Mouse (Mus musculus) lung, postnatal 36 days (tissue): ENCODE results near the gene Nfia.

Source experiments
- DNase-seq: peaks from one replicate; pipeline ENCODE4 v3.0.0; 2022; ENCODE audit warnings: mixed read lengths

Gene Nfia

DNA sequence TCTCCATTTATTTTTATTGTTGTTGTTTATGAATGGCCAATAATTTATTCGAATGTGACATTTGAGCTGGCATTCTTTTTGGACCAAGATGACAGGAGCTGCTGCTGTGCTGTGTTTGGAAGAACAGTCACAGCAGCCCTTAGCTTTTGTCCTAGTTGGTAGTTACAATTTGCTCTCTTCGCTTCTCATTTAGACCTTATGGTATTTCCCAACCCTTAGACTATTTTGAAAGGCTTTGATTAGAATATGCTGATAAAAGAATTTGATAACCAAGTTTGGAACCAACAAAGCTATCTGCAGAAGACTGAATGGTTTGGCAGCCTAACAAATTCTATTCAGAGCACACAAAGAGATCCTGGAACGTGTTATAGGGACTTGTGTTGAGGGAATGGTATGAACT, 46.0 kb downstream of the Nfia start:
- DNase-seq: no peak

GRCm38 (mm10) chr4:97819101-97819500, 46.6 kb downstream of the Nfia start:
- no peak for DNase-seq

GRCm38 (mm10) chr4:97820474-97821259, 48.1 kb downstream of the Nfia start:
- no peak for DNase-seq

GRCm38 (mm10) chr4:97821556-97822251, 49.2 kb downstream of the Nfia start:
- DNase-seq: no peak

DNA sequence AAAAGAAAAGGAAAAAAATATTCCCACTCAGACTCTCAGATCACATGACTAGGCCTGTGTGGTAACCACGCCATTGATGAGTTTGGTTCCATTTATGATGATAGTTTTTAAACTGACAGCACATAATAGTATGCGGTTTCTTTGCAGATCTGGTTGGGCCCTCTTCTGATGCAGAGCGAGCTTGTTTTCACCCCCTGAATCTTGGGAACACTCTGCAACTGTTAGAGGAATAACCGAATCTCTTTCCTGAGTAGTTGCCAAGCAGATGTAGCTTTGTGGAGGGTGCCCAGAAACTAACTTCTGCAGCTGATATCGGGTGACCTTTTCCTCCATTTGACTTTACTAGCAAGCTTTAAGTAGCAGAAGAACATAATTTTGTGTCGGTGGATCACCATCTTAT, 51.0 kb downstream of the Nfia start:
- no peak for DNase-seq

DNA sequence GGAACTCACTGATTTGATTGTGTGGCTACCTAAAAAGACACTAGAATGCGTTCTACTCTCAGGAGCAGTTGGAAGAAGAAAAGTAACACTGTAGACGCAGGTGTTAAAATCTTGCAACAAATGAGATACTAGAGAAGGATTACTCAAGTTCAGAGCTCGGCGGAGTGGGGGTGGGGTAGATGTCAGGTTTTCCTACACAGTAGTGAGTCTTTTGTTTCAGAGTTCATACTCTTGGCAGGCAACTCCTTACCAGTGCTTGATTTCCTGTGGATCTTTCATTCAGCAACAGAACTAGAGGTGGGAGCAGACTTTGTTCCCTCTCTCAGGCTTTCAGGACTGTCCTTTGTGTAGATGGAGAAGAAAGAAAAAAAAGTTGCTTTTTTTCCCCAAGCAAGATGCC, 51.9 kb downstream of the Nfia start:
- DNase-seq: peak; percentile 65

- no peak for DNase-seq
Measured at GRCm38 (mm10) chr4:97825432-97825831, 52.9 kb downstream of the Nfia start.

GRCm38 (mm10) chr4:97825841-97826240, 53.3 kb downstream of the Nfia start:
- no peak for DNase-seq

GRCm38 (mm10) chr4:97827115-97827514, 54.6 kb downstream of the Nfia start:
- DNase-seq: no peak

DNA sequence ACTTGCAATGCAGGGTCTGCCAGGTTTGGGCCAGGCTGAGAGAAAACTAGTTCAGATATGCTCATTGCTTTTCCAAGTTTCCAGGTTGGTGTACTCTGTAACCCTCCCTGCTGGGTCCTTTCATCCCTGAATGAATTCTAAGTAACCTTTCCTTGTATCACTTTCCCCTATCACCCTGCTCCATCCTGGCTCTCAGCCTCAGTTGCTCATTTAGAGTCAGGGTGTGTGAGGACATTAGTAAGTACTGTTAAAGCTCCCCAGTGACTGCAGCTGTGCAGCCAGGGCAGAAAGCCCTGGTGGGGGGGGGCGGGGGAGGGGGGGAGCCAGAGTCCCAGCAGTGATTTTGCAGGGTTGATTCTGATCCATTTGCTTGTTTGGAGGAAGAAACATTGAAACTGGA, 56.0 kb downstream of the Nfia start:
- DNase-seq: no peak

- DNase-seq: no peak
Measured at GRCm38 (mm10) chr4:97829336-97830050, 57.0 kb downstream of the Nfia start.

GRCm38 (mm10) chr4:97830051-97830853, 57.7 kb downstream of the Nfia start:
- no peak for DNase-seq

DNA sequence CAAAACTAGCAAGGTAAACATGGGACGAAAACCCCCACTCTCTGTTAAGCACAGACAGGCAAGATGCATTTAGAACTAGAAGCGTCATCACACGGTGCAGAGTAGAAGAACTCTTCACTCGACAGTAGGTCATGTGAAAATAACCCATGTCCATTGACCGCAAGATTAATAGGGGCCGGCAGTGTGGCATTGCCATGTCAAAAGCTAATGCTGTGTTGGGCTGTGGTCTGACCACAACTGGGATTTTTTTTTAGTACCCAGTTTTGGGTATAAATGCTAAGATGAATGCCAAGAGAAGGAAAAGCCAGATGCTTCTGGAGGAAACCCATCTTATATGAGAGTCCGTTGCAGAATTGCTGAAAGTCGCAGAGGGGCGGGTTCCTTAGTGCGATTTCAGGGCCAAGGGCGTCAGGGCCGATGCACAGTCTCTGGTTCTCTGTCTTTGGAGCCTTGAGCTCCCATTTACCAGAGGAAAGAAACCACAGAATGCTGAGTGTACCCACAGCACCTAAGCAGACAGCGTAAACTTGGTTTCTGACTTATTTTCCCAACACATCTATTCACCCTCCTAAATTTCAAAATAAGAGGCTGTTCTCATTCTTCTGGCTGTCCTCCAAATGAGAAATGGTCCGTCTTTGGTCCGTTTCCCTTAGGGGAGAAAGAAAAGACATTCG, 58.5 kb downstream of the Nfia start:
- no peak for DNase-seq

DNA sequence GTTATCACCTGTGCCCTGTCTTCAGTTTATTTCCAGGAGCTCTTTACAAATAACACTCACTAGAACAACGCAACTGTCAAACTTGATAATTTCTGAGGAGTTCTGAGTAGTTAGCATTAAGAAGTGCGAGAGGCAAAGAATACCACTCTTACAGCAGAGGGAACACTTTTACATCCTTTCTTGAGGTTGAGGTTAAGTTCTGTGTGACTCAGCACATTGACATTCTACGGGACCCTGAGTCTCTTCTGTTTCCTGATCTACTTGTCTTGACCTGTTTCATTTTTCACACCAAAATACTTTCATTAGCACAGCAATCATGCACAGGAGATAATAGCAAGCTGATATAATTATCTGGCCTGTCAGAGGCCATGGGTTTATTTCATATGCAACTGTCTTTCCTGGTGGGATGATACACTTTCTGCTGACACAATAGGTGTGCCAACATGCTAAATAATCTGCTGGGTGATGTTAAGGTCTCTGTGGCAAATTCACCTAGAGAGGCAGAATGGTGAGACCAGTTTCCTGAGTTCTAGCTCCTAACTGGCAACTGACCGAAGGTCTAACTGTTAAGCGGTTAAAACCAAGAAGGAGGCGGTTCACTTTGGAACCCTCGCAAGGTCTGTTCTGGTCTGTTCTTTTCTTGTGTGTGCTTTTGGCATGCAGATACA, 59.2 kb downstream of the Nfia start:
- no peak for DNase-seq

- no peak for DNase-seq
Measured at GRCm38 (mm10) chr4:97832279-97832640, 59.7 kb downstream of the Nfia start.

DNA sequence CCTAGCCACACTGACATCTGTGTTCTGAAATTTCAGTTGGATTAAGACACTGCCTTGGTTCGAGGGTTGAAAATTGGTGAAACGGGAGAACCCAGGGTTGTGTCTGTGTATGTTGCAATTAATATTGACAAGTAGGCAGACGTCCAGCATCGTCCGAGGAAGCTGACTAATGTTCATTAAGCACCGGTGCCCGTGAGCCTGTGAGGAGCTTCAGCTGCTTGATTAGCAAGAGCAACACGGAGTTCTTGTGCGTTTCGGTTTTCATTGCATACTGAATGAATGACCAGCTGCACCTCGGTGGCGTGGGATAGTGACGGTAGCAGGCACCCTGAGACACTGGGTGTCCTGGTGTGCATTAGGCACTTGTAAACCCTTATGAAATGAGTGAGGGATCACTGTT, 64.3 kb downstream of the Nfia start:
- peak; percentile 49 for DNase-seq

DNA sequence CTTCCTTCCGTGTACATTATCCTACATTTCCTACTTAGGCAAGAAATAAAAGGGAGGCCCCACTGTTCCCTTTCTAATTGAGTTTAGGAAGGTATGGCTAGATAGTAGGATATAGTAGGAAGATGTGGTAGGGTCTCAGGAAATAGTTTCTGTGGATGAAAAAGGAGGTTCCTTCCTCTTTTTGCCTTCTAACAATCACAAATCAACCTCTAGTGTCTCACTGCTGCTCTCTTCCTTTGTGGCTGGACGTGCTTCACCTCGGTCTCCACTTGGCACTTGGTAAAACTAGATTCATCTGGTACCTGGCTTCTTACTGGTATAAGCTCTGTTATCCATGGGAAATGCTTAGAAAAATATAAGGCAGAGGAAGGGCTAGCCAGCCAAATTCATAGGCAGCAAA, 65.2 kb downstream of the Nfia start:
- no peak for DNase-seq

- DNase-seq: no peak
Measured at GRCm38 (mm10) chr4:97838651-97839050, 66.1 kb downstream of the Nfia start.

DNA sequence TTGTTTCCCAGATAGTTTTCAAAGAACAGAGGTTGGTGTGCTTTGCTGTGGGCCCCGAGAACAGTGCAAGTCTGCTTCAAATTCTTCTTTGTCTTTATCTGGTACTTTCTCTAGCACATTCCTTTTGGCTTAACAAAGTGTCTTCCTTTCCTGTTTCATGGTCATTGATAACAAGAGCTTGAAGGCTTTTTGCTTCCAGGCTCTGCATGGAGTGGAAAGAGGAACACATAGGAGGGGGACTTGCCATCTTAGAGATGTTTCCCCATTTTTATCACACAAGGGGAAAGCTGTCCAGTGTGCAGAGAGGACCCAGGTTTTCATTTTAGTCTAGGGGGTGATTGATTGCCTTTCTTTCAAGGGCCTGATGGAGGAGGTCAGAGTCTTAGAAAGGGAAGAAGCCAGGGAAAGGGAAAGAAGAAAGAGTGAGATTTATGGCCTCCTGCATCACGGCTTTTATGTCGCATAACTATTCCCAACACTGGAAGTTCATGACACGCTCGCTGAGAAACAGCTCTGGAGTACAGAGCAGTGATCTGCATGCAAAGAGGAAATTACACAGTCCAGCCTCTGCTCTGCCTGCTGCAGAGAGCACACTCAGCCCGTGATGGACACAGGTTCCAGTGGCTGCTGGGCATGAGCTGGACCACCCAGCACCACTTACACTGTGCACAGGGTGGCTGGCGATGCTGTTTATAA, 67.0 kb downstream of the Nfia start:
- no peak for DNase-seq

GRCm38 (mm10) chr4:97840227-97841062, 67.9 kb downstream of the Nfia start:
- DNase-seq: no peak
